Mouse (Mus musculus) neural tube, embryonic 10.5 days (tissue): ENCODE measurements around the gene Chp1.
"Not testable (repeated sequence)": the region's sequence is repeated elsewhere in the genome, so short reads cannot be mapped to it uniquely, and the experiment has no call there.

Experiments used
- DNase-seq: peaks from one replicate; pipeline ENCODE4 v3.0.0-alpha.2; 2017; ENCODE audit warnings: low spot score; ENCODE audit errors: extremely low spot score

Chp1 gene

GRCm38 (mm10) chr2:119547522-119548370, at the start of gene Chp1, which contains the start of gene Exd1:
Gene Chp1, plus strand, starts transcription at chr2:119547697.
Gene Exd1, minus strand, starts transcription at chr2:119547627.
- peak; percentile 97 for DNase-seq

GRCm38 (mm10) chr2:119498859-119499258, 48.6 kb upstream of the Chp1 start:
- DNase-seq: no peak

- DNase-seq: no peak
Measured at GRCm38 (mm10) chr2:119500965-119501652, 46.4 kb upstream of the Chp1 start.

- DNase-seq: no peak
Measured at GRCm38 (mm10) chr2:119507108-119507507, 40.4 kb upstream of the Chp1 start.

- DNase-seq: not testable (repeated sequence)
Measured at GRCm38 (mm10) chr2:119508518-119508917, 39.0 kb upstream of the Chp1 start.

- no peak for DNase-seq
Measured at GRCm38 (mm10) chr2:119510856-119511255, 36.6 kb upstream of the Chp1 start.

- no peak for DNase-seq
Measured at GRCm38 (mm10) chr2:119512292-119512691, 35.2 kb upstream of the Chp1 start.

- no peak for DNase-seq
Measured at GRCm38 (mm10) chr2:119514026-119514522, 33.4 kb upstream of the Chp1 start.

- no peak for DNase-seq
Measured at GRCm38 (mm10) chr2:119516811-119517210, 30.7 kb upstream of the Chp1 start.

- no peak for DNase-seq
Measured at GRCm38 (mm10) chr2:119520550-119520949, 26.9 kb upstream of the Chp1 start.

GRCm38 (mm10) chr2:119523836-119524235, 23.7 kb upstream of the Chp1 start:
- DNase-seq: no peak

- DNase-seq: no peak
Measured at GRCm38 (mm10) chr2:119525422-119525821, 22.1 kb upstream of the Chp1 start.

GRCm38 (mm10) chr2:119538802-119539201, 8.7 kb upstream of the Chp1 start:
- no peak for DNase-seq

GRCm38 (mm10) chr2:119542106-119542505, 5.4 kb upstream of the Chp1 start:
- DNase-seq: peak; percentile 21

GRCm38 (mm10) chr2:119543656-119544055, 3.8 kb upstream of the Chp1 start:
- no peak for DNase-seq

- DNase-seq: peak; percentile 89
Measured at GRCm38 (mm10) chr2:119546848-119547521, 512 bp upstream of the Chp1 start.

- DNase-seq: no peak
Measured at GRCm38 (mm10) chr2:119548371-119548660, 819 bp downstream of the Chp1 start.

- no peak for DNase-seq
Measured at GRCm38 (mm10) chr2:119548691-119549090, 1.2 kb downstream of the Chp1 start.

- DNase-seq: no peak
Measured at GRCm38 (mm10) chr2:119549678-119550077, 2.2 kb downstream of the Chp1 start.

GRCm38 (mm10) chr2:119558039-119558438, 10.5 kb downstream of the Chp1 start:
- no peak for DNase-seq

GRCm38 (mm10) chr2:119558737-119559340, 11.3 kb downstream of the Chp1 start:
- DNase-seq: no peak

- no peak for DNase-seq
Measured at GRCm38 (mm10) chr2:119561794-119562193, 14.3 kb downstream of the Chp1 start.
